Mouse (Mus musculus): ENCODE measurements around the gene Mef2b. TPM values are rescaled to one million over a fixed set of nuclear protein-coding genes. Genes with fewer than 3 reads are reported as not detected.
A peak's percentile ranks its signal among the peaks of the same experiment; 100 is the strongest.
"Not testable (repeated sequence)": the region's sequence is repeated elsewhere in the genome, so short reads cannot be mapped to it uniquely, and the experiment has no call there.

Mef2b gene
- polyA plus RNA-seq, 1 experiment from 2014 or later: 0.11 TPM

DNA sequence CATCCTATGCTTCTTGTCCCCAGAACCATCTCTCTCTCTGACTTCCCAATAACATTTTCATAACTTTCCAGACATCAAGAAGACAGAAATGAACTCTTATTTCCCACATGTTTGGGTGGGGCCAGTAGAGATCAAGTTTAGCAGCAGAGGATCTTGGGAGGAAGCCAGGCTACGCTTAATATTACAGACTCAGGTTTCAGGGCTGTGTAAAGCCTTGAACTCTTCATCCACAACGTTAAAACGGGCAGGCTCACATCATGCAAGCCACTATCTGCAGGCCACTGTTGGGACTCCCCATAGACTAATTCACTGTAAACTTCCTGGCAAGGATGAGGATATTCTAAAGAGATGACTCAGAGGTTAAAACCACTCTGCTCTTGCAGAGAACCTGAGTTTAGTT, 74.9 kb downstream of the Mef2b start:
- no peaks in the 10 kb centered on the region for H3K36me3 ChIP-seq (replicated peaks; ENCODE audit: insufficient read depth, low read length)
- H3K4me1 ChIP-seq (ENCODE audit: insufficient read depth): peaks cover 29% of the 10 kb centered on the region
- H3K27ac ChIP-seq (ENCODE audit: low read depth): no peak overlapping the region
- 71% methylated on average over 3 of the region's 3 CpGs for WGBS (ENCODE audit: insufficient replicate concordance)
- no peak overlapping the region for H3K4me2 ChIP-seq (ENCODE audit: low read depth, low read length)
- no peaks in the 10 kb centered on the region for H3K9me3 ChIP-seq (ENCODE audit: low read length)
- no peak overlapping the region for H3K9ac ChIP-seq (replicated peaks)
- no peaks in the 10 kb centered on the region for H3K27me3 ChIP-seq (ENCODE audit: insufficient read depth, low read length)
- no peak for DNase-seq
- ATAC-seq: no peak
- TF ChIP-seq CTCF (IDR thresholded peaks at IDR 0.05; ENCODE audit: low read depth) (no peak), EP300 (IDR thresholded peaks at IDR 0.05; ENCODE audit: low read depth) (no peak)
- no peak overlapping the region for H3K4me3 ChIP-seq (ENCODE audit: low read depth, low read length)

DNA sequence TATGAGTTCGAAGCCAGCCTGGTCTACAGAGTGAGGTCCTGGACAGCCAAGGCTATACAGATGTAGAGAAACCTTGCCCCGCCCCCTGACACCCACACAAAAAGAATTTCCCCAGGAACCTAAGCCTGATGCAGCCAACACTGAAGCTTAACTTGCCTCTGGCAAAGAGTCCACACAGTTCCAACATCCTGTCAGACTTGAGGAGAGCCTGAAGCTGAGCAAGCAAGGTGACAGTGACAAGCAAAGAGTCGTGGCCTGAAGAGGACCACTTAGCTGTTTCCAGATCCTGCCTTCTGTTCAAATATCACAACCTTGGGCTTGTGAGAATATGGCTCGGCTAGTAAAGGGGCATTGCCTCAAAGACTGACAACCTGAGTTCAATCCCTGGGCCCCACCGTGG, 75.6 kb downstream of the Mef2b start:
- H3K36me3 ChIP-seq (replicated peaks; ENCODE audit: insufficient read depth, low read length): no peaks in the 10 kb centered on the region
- no peak overlapping the region for H3K4me3 ChIP-seq (ENCODE audit: low read depth, low read length)
- no peaks in the 10 kb centered on the region for H3K27me3 ChIP-seq (ENCODE audit: insufficient read depth, low read length)
- ATAC-seq (no peak), DNase-seq (no peak)
- H3K27ac ChIP-seq (ENCODE audit: low read depth): no peak overlapping the region
- no peaks in the 10 kb centered on the region for H3K9me3 ChIP-seq (ENCODE audit: low read length)
- WGBS (ENCODE audit: insufficient replicate concordance): 74% methylated on average over 5 of the region's 5 CpGs
- peaks cover 29% of the 10 kb centered on the region for H3K4me1 ChIP-seq (ENCODE audit: insufficient read depth)
- H3K9ac ChIP-seq (replicated peaks): no peak overlapping the region
- TF ChIP-seq CTCF (IDR thresholded peaks at IDR 0.05; ENCODE audit: low read depth): no peak
- TF ChIP-seq EP300 (IDR thresholded peaks at IDR 0.05; ENCODE audit: low read depth): no peak
- H3K4me2 ChIP-seq (ENCODE audit: low read depth, low read length): no peak overlapping the region

GRCm38 (mm10) chr8:70216161-70216560, 76.7 kb downstream of the Mef2b start:
- not testable (repeated sequence) for H3K9me3 ChIP-seq (ENCODE audit: low read length); DNase-seq; H3K4me2 ChIP-seq (ENCODE audit: low read depth, low read length); H3K27ac ChIP-seq (ENCODE audit: low read depth); H3K9ac ChIP-seq (replicated peaks); ATAC-seq; H3K27me3 ChIP-seq (ENCODE audit: insufficient read depth, low read length); H3K36me3 ChIP-seq (replicated peaks; ENCODE audit: insufficient read depth, low read length); H3K4me3 ChIP-seq (ENCODE audit: low read depth, low read length)
- peaks cover 26% of the 10 kb centered on the region for H3K4me1 ChIP-seq (ENCODE audit: insufficient read depth)
- 94% methylated on average over 3 of the region's 3 CpGs for WGBS (ENCODE audit: insufficient replicate concordance)

GRCm38 (mm10) chr8:70216566-70216965, 77.1 kb downstream of the Mef2b start:
- Histone ChIP-seq H3K4me2 (ENCODE audit: low read depth, low read length) (no peak overlapping the region), H3K9ac (replicated peaks) (no peak overlapping the region), H3K4me3 (ENCODE audit: low read depth, low read length) (no peak overlapping the region), H3K36me3 (replicated peaks; ENCODE audit: insufficient read depth, low read length) (no peaks in the 10 kb centered on the region), H3K27me3 (ENCODE audit: insufficient read depth, low read length) (no peaks in the 10 kb centered on the region), H3K9me3 (ENCODE audit: low read length) (no peaks in the 10 kb centered on the region), H3K27ac (ENCODE audit: low read depth) (peak overlapping the region; percentile 22; the same call in 1 of the 2 replicates), H3K4me1 (ENCODE audit: insufficient read depth) (peaks cover 23% of the 10 kb centered on the region)
- no peak for ATAC-seq
- WGBS (ENCODE audit: insufficient replicate concordance): 29% methylated on average over 1 of the region's 1 CpGs
- TF ChIP-seq EP300 (IDR thresholded peaks at IDR 0.05; ENCODE audit: low read depth) (no peak), CTCF (IDR thresholded peaks at IDR 0.05; ENCODE audit: low read depth) (no peak)
- peak; percentile 66 for DNase-seq

Small RNA genes within 50 kb of the gene (microRNA-seq; reads per million reads assigned to microRNA genes)
- gene Mir7066: not detected

Other genes with a start within 250 kb of the Mef2b start
- gene Tssk6, start 237.5 kb upstream of the Mef2b start, polyA plus RNA-seq (2015; fragmentation: Nextera tagmentation; extraction: Ambion mirVana): 1.3 and 1.7 TPM in 2 replicates
- 152 TPM in 2 replicates for gene Ndufa13, start 237.2 kb upstream of the Mef2b start, polyA plus RNA-seq (2015; fragmentation: Nextera tagmentation; extraction: Ambion mirVana)
- 0.72 and 0.89 TPM in 2 replicates for gene Yjefn3, start 237.0 kb upstream of the Mef2b start, polyA plus RNA-seq (2015; fragmentation: Nextera tagmentation; extraction: Ambion mirVana)
- 19.5 and 20.7 TPM in 2 replicates for gene Gatad2a, start 143.3 kb upstream of the Mef2b start, polyA plus RNA-seq (2015; fragmentation: Nextera tagmentation; extraction: Ambion mirVana)
- 11.1 and 12.2 TPM in 2 replicates for gene Mau2, start 97.0 kb upstream of the Mef2b start, polyA plus RNA-seq (2015; fragmentation: Nextera tagmentation; extraction: Ambion mirVana)
- 11.7 and 11.8 TPM in 2 replicates for gene Sugp1, start 96.9 kb upstream of the Mef2b start, polyA plus RNA-seq (2015; fragmentation: Nextera tagmentation; extraction: Ambion mirVana)
- 32.5 and 38.7 TPM in 2 replicates for gene Tm6sf2, start 66.8 kb upstream of the Mef2b start, polyA plus RNA-seq (2015; fragmentation: Nextera tagmentation; extraction: Ambion mirVana)
- gene Hapln4, start 56.3 kb upstream of the Mef2b start, polyA plus RNA-seq (2015; fragmentation: Nextera tagmentation; extraction: Ambion mirVana): 0.02 TPM in 1 of 2 replicates, not detected in the other
- gene Ncan, start 18.8 kb upstream of the Mef2b start, polyA plus RNA-seq (2015; fragmentation: Nextera tagmentation; extraction: Ambion mirVana): not detected in 2 replicates
- 13.5 and 14.9 TPM in 2 replicates for gene Nr2c2ap, start 8.4 kb upstream of the Mef2b start, polyA plus RNA-seq (2015; fragmentation: Nextera tagmentation; extraction: Ambion mirVana)
- 3.6 TPM in 2 replicates for gene Rfxank, start 557 bp upstream of the Mef2b start, polyA plus RNA-seq (2015; fragmentation: Nextera tagmentation; extraction: Ambion mirVana)
- 17.6 and 18.8 TPM in 2 replicates for gene Borcs8, start 212 bp upstream of the Mef2b start, polyA plus RNA-seq (2015; fragmentation: Nextera tagmentation; extraction: Ambion mirVana)
- 17.3 and 20.2 TPM in 2 replicates for gene Tmem161a, start 32.6 kb downstream of the Mef2b start, polyA plus RNA-seq (2015; fragmentation: Nextera tagmentation; extraction: Ambion mirVana)
- 18.5 and 19.2 TPM in 2 replicates for gene Slc25a42, start 72.6 kb downstream of the Mef2b start, polyA plus RNA-seq (2015; fragmentation: Nextera tagmentation; extraction: Ambion mirVana)
- gene Sugp2, start 94.5 kb downstream of the Mef2b start, polyA plus RNA-seq (2015; fragmentation: Nextera tagmentation; extraction: Ambion mirVana): 7.3 and 8.3 TPM in 2 replicates
- gene Armc6, start 94.8 kb downstream of the Mef2b start, polyA plus RNA-seq (2015; fragmentation: Nextera tagmentation; extraction: Ambion mirVana): 5.3 and 6.3 TPM in 2 replicates
- gene Homer3, start 143.1 kb downstream of the Mef2b start, polyA plus RNA-seq (2015; fragmentation: Nextera tagmentation; extraction: Ambion mirVana): 4.3 and 5.6 TPM in 2 replicates
- gene Ddx49, start 162.8 kb downstream of the Mef2b start, polyA plus RNA-seq (2015; fragmentation: Nextera tagmentation; extraction: Ambion mirVana): 15.2 and 16.3 TPM in 2 replicates
- 162 and 171 TPM in 2 replicates for gene Cope, start 162.8 kb downstream of the Mef2b start, polyA plus RNA-seq (2015; fragmentation: Nextera tagmentation; extraction: Ambion mirVana)
- 0.12 TPM in 1 of 2 replicates, not detected in the other for gene Cers1, start 176.1 kb downstream of the Mef2b start, polyA plus RNA-seq (2015; fragmentation: Nextera tagmentation; extraction: Ambion mirVana)
- 0.16 TPM in 1 of 2 replicates, not detected in the other for gene Gdf1, start 190.1 kb downstream of the Mef2b start, polyA plus RNA-seq (2015; fragmentation: Nextera tagmentation; extraction: Ambion mirVana)
- 6.7 and 7.1 TPM in 2 replicates for gene Upf1, start 213.6 kb downstream of the Mef2b start, polyA plus RNA-seq (2015; fragmentation: Nextera tagmentation; extraction: Ambion mirVana)
- gene Comp, start 233.8 kb downstream of the Mef2b start, polyA plus RNA-seq (2015; fragmentation: Nextera tagmentation; extraction: Ambion mirVana): 3.0 and 4.0 TPM in 2 replicates